Mouse (Mus musculus) testis, adult 2 months (tissue): ENCODE results near the gene Tex50. TPM values are rescaled to one million over a fixed set of nuclear protein-coding genes. Genes with fewer than 3 reads are reported as not detected.

Experiments
- H3K27ac ChIP-seq: fragments of 200-500 bp; 2 replicates; pipeline ENCODE4 v1.5.1; 2012; ENCODE audit warnings: low read depth, low read length; ENCODE audit not compliant: control insufficient read depth, insufficient read depth
- H3K27me3 ChIP-seq: fragments of 200-500 bp; 2 replicates; pipeline ENCODE4 v1.6.1; 2012; ENCODE audit warnings: mild to moderate bottlenecking, low read length, moderate library complexity; ENCODE audit not compliant: control insufficient read depth, insufficient read depth
- H3K36me3 ChIP-seq: fragments of 200-500 bp; 2 replicates; pipeline ENCODE4 v1.6.1; 2012; ENCODE audit warnings: mild to moderate bottlenecking, low read length; ENCODE audit not compliant: control insufficient read depth, insufficient read depth
- H3K4me1 ChIP-seq: fragments of 200-500 bp; 2 replicates; pipeline ENCODE4 v1.6.1; 2012; ENCODE audit warnings: low read length; ENCODE audit not compliant: control insufficient read depth, insufficient read depth
- H3K4me3 ChIP-seq: fragments of 200-500 bp; 2 replicates; pipeline ENCODE4 v1.5.1; 2012; ENCODE audit warnings: low read depth, mild to moderate bottlenecking, low read length, moderate library complexity, mixed read lengths; ENCODE audit not compliant: control insufficient read depth
- CTCF ChIP-seq: fragments of 200-500 bp; IDR thresholded peaks from 2 replicates; pipeline ENCODE4 v1.5.1; 2012; ENCODE audit warnings: low read depth, mild to moderate bottlenecking, inconsistent platforms, low read length, moderate library complexity; ENCODE audit not compliant: control insufficient read depth, insufficient read depth, insufficient replicate concordance
- POLR2A ChIP-seq: fragments of 200-500 bp; IDR thresholded peaks from 2 replicates; pipeline ENCODE4 v1.6.1; 2012; ENCODE audit warnings: low read depth, mild to moderate bottlenecking, inconsistent platforms, low read length, moderate library complexity; ENCODE audit not compliant: control insufficient read depth
- polyA plus RNA-seq: library from polyadenylated mRNA; depleted of rRNA; stranded (reverse); fragments of >200 nt; gene quantifications from 2 replicates; pipeline ENCODE4 v1.2.3, GENCODE M21; 2012; rRNA removed

Gene Tex50
- polyA plus RNA-seq, 1 experiment, result 66.8 TPM

GRCm38 (mm10) chr1:161114591-161114990 lies 44.5 kb downstream of the Tex50 start:
- no peak for TF ChIP-seq POLR2A
- TF ChIP-seq CTCF, result no peak
- no peak overlapping the region for H3K4me3 ChIP-seq
- H3K36me3 ChIP-seq, result no peaks in the 10 kb centered on the region
- no peaks in the 10 kb centered on the region for H3K4me1 ChIP-seq
- no peaks in the 10 kb centered on the region for H3K27me3 ChIP-seq
- no peak overlapping the region for H3K27ac ChIP-seq

GRCm38 (mm10) chr1:161109216-161109615 lies 49.9 kb downstream of the Tex50 start:
- no peaks in the 10 kb centered on the region for H3K4me1 ChIP-seq
- no peaks in the 10 kb centered on the region for H3K27me3 ChIP-seq
- TF ChIP-seq CTCF (no peak), POLR2A (no peak)
- H3K4me3 ChIP-seq, result no peak overlapping the region
- H3K27ac ChIP-seq, result no peak overlapping the region
- H3K36me3 ChIP-seq, result no peaks in the 10 kb centered on the region; the same call in 1 of the 2 replicates

Other genes starting within 250 kb of the Tex50 start
- gene Serpinc1, start 180.7 kb downstream of the Tex50 start, polyA plus RNA-seq, result 0.69 and 1.3 TPM in 2 replicates
- gene Zbtb37, start 124.5 kb downstream of the Tex50 start, polyA plus RNA-seq, result 2.4 and 3.2 TPM in 2 replicates
- 6.3 and 8.0 TPM in 2 replicates for gene Dars2, start 88.7 kb downstream of the Tex50 start, polyA plus RNA-seq
- gene Cenpl, start 88.6 kb downstream of the Tex50 start, polyA plus RNA-seq, result 5.5 and 5.7 TPM in 2 replicates
- gene Klhl20, start 27.8 kb downstream of the Tex50 start, polyA plus RNA-seq, result 4.4 and 6.1 TPM in 2 replicates
- 22.4 and 28.8 TPM in 2 replicates for gene Ankrd45, start 16.6 kb downstream of the Tex50 start, polyA plus RNA-seq
- gene Prdx6, start 91.9 kb upstream of the Tex50 start, polyA plus RNA-seq, result 115 and 129 TPM in 2 replicates
- not detected in 2 replicates for gene Tnfsf4, start 236.1 kb upstream of the Tex50 start, polyA plus RNA-seq